Comparison of ENCODE assay signal across 9 mouse cellular contexts in the genomic region with DNA sequence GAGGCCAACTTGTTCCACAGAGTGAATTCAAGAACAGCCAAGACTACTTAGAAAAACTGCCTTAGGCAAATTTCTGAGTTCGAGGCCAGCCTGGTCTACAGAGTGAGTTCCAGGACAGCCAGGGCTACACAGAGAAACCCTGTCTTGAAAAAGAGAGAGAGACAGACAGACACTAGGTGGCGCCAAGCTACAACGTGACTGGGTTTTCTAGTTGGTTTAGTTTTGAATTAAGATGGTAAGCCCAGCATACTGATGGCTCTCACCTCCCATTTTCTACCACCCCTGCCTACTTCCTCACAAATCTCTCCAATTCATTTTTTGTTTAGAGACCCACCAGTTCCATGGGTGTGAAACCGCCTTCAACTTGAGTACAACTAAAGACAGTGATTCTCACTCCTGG.
DNase-seq lines count a peak whose midpoint lies in the region; TF ChIP-seq lines count a peak whose summit lies in the region.
"Had no signal": no experiment of that assay in that cellular context is flagged by ENCODE, and none has a peak within 500 bp of the region (broad histone marks: within the 10 kb centered on the region; RNA-seq: fewer than 3 reads in every experiment).

No protein-coding gene starts in this region.

- H3K79me2 ChIP-seq in liver, adult 2 months (ENCODE audit: control insufficient read depth, insufficient read depth, low read length): no peaks in the 10 kb centered on the region

- no peaks in the 10 kb centered on the region for H3K27me3 ChIP-seq in liver, adult 2 months (ENCODE audit: control insufficient read depth, insufficient read depth, low read length)
- H3K27me3 ChIP-seq: hindbrain, embryonic 15.5 days had no signal

- WGBS in liver, adult 2 months: 42% methylated on average over 4 of the region's 4 CpGs

- H3K4me1 ChIP-seq in liver, adult 2 months (ENCODE audit: control insufficient read depth, insufficient read depth, low read length): no peaks in the 10 kb centered on the region
- H3K4me1 ChIP-seq: hindbrain, embryonic 15.5 days had no signal

- TF ChIP-seq CTCF in liver, adult 2 months (IDR thresholded peaks at IDR 0.05; ENCODE audit: low read depth, low read length): peak; percentile 43

- H3K27ac ChIP-seq in liver, adult 2 months (replicated peaks; ENCODE audit: insufficient read depth, low read depth, low read length): no peak overlapping the region
- H3K27ac ChIP-seq: hindbrain, embryonic 15.5 days had no signal

- no peak for TF ChIP-seq POLR2A in liver, adult 2 months (IDR thresholded peaks at IDR 0.05; ENCODE audit: extremely low read depth, insufficient read depth, low read length)

- H3K9ac ChIP-seq in liver, adult 2 months (ENCODE audit: low read depth, low read length): no peak overlapping the region
- H3K9ac ChIP-seq: hindbrain, embryonic 15.5 days had no signal

- H3K4me3 ChIP-seq in liver, adult 2 months (ENCODE audit: insufficient read depth, low read depth, low read length): no peak overlapping the region
- H3K4me3 ChIP-seq: hindbrain, embryonic 15.5 days had no signal

- no peaks in the 10 kb centered on the region for H3K36me3 ChIP-seq in liver, adult 2 months (ENCODE audit: control insufficient read depth, insufficient read depth, low read length)
- H3K36me3 ChIP-seq: hindbrain, embryonic 15.5 days had no signal

- peak; percentile 80 for DNase-seq in CD4-positive helper T cell, adult 2 months (ENCODE audit: low read depth, low spot score)
- DNase-seq in NIH3T3 (ENCODE audit: low read depth): peak; percentile 85
- DNase-seq in cerebellum, postnatal 10 days: peak; percentile 86 to 88
- DNase-seq in frontal cortex, postnatal 36 days (ENCODE audit: low spot score in 2 of 2): peak; percentile 69 to 87
- DNase-seq in kidney, adult 9 months: peak; percentile 83
- DNase-seq in liver, adult 2 months (ENCODE audit: extremely low read depth, low read depth, low spot score): peak; percentile 49
- DNase-seq in ovary, postnatal 14 days (ENCODE audit: low spot score): peak; percentile 63
- DNase-seq in thymus, postnatal 25 days: peak; percentile 81
